In the genomic region with DNA sequence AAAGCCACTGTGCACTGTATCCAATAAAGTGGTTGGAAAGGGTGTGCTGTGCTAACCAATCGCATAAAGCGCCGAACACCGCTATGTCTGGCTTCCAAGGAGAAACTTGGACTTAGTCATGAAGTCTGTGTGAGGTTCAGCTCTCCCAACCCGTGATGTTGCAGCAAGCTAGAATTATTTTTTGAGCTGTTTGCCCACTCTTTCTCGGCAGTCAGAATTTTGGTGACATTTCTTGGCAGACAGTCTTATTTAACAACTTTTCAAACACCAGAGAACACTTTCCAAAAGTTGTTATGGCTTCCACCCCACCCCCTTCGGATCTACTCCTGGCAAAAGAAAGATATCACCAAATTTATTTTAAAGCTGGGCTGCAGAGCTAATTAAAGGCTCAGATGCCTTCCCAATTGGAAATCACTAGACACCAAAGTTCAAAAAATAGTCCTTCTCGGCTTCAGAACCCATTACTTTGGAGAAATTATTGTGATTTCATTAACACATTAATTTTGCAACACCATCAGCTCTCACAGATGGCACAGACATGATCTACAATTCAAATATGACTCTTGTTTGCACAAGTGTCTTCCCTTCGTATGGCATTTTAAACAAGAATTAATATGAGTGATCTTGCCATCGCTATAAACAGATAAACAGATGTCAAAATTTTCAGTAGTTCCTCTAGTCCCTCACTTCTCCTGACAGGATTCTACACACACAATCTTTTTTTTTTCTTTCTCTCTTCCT, we compare ENCODE assay signal across 18 mouse cellular contexts.
DNase-seq lines count a peak whose midpoint lies in the region; ATAC-seq lines count a peak whose summit lies in the region.
"Had no signal": no experiment of that assay in that cellular context is flagged by ENCODE, and none has a peak within 500 bp of the region (broad histone marks: within the 10 kb centered on the region; RNA-seq: fewer than 3 reads in every experiment).

No protein-coding gene starts in this region.

- no peaks in the 10 kb centered on the region for H3K9me3 ChIP-seq in forebrain, embryonic 13.5 days (replicated peaks)
- H3K9me3 ChIP-seq in forebrain, embryonic 12.5 days, result no peaks in the 10 kb centered on the region
- H3K9me3 ChIP-seq: limb, embryonic 15.5 days; liver, embryonic 15.5 days; midbrain, embryonic 13.5 days; neural tube, embryonic 12.5 days had no signal

- DNase-seq in layer of hippocampus, adult 9-10 months (ENCODE audit: low spot score), result peak; percentile 62
- DNase-seq in layer of hippocampus, adult 11-12 months (ENCODE audit: low spot score), result no peak
- peak; percentile 71 for DNase-seq in brain, embryonic 18.5 days (ENCODE audit: low read depth, low spot score)
- peak; percentile 42 to 89 for DNase-seq in left cerebral cortex, postnatal 25 days (ENCODE audit: low spot score in 2 of 2)
- DNase-seq in testis, postnatal 14 days (ENCODE audit: low spot score), result no peak
- DNase-seq: adrenal gland, adult 2 months; cerebellum, adult 11-12 months; cerebellum, postnatal 14 days; thymus, postnatal 25 days had no signal

- H3K27me3 ChIP-seq in forebrain, embryonic 13.5 days, result peaks cover 34% of the 10 kb centered on the region
- peaks cover 46% of the 10 kb centered on the region for H3K27me3 ChIP-seq in forebrain, embryonic 12.5 days

- H3K4me1 ChIP-seq in forebrain, embryonic 13.5 days, result peaks cover 41% of the 10 kb centered on the region
- H3K4me1 ChIP-seq in forebrain, embryonic 12.5 days, result peaks cover 40% of the 10 kb centered on the region
- H3K4me1 ChIP-seq: liver, embryonic 15.5 days had no signal

- no peak overlapping the region for H3K27ac ChIP-seq in forebrain, embryonic 13.5 days
- H3K27ac ChIP-seq in forebrain, embryonic 12.5 days, result no peak overlapping the region
- H3K27ac ChIP-seq: limb, embryonic 15.5 days; liver, embryonic 15.5 days; midbrain, embryonic 13.5 days; neural tube, embryonic 12.5 days had no signal

- H3K4me3 ChIP-seq in forebrain, embryonic 13.5 days, result no peak overlapping the region
- no peak overlapping the region for H3K4me3 ChIP-seq in forebrain, embryonic 12.5 days (replicated peaks)
- H3K4me3 ChIP-seq: limb, embryonic 15.5 days; liver, embryonic 15.5 days; midbrain, embryonic 13.5 days; neural tube, embryonic 12.5 days had no signal

- WGBS in forebrain, embryonic 13.5 days, result 70% methylated on average over 10 of the region's 10 CpGs
- 85% methylated on average over 10 of the region's 10 CpGs for WGBS in forebrain, embryonic 12.5 days

- no peak overlapping the region for H3K4me2 ChIP-seq in forebrain, embryonic 13.5 days
- no peak overlapping the region for H3K4me2 ChIP-seq in forebrain, embryonic 12.5 days
- H3K4me2 ChIP-seq: limb, embryonic 15.5 days; liver, embryonic 15.5 days; midbrain, embryonic 13.5 days; neural tube, embryonic 12.5 days had no signal

- H3K9ac ChIP-seq in forebrain, embryonic 13.5 days, result no peak overlapping the region
- H3K9ac ChIP-seq in forebrain, embryonic 12.5 days, result no peak overlapping the region
- H3K9ac ChIP-seq: limb, embryonic 15.5 days; liver, embryonic 15.5 days; midbrain, embryonic 13.5 days; neural tube, embryonic 12.5 days had no signal

- intact Hi-C loops in left cerebral cortex, postnatal 25 days (cut with DNase I), result loop anchor here (2.0 to 5.0 kb wide), 3 partner anchors 49 to 197 kb away; partner anchors contain the start of genes 9030612E09Rik, Pdss2 and Sobp

- peak; percentile 62 for ATAC-seq in forebrain, embryonic 13.5 days
- no peak for ATAC-seq in forebrain, embryonic 12.5 days (ENCODE audit: low FRiP score)
- no peak for ATAC-seq in erythroblast, adult 5-6 weeks (replicated peaks; ENCODE audit: low FRiP score, poor library complexity, severe bottlenecking)
- ATAC-seq: hindbrain, embryonic 16.5 days; intestine, embryonic 16.5 days had no signal

- no peaks in the 10 kb centered on the region; the same call in 1 of the 2 replicates for H3K36me3 ChIP-seq in forebrain, embryonic 13.5 days (ENCODE audit: poor library complexity, severe bottlenecking)
- H3K36me3 ChIP-seq in forebrain, embryonic 12.5 days (replicated peaks), result 0 out of 2 replicates have a peak, but pooled peaks cover under 1% of the 10 kb centered on the region
- H3K36me3 ChIP-seq: limb, embryonic 15.5 days; liver, embryonic 15.5 days; midbrain, embryonic 13.5 days had no signal

Comparison
In these comparisons a context has a peak if more than half of its experiments do, and no peak if none do; other contexts are left out.
1. DNase-seq: peak in layer of hippocampus, adult 9-10 months (single experiment), brain, embryonic 18.5 days (single experiment) and left cerebral cortex, postnatal 25 days (2 of 2); none in layer of hippocampus, adult 11-12 months (single experiment) and testis, postnatal 14 days (single experiment).